Mouse (Mus musculus) limb, embryonic 15.5 days (tissue): ENCODE results near the gene Mapk8ip3. TPM values are rescaled to one million over a fixed set of nuclear protein-coding genes. Genes with fewer than 3 reads are reported as not detected.
"Not testable (repeated sequence)": the region's sequence is repeated elsewhere in the genome, so short reads cannot be mapped to it uniquely, and the experiment has no call there.

Experiments
- ATAC-seq: fragments of 200-750 bp; cut with Nextera tagmentation; 2 replicates; pipeline ENCODE4 v1.8.0; 2017; ENCODE audit warnings: low read depth, moderate TSS enrichment; ENCODE audit not compliant: insufficient number of reproducible peaks, low FRiP score, low TSS enrichment
- H3K27ac ChIP-seq: fragments of 300-500 bp; sonication (generic); 2 replicates; pipeline ENCODE4 v1.5.1; 2015; ENCODE audit warnings: moderate library complexity, mild to moderate bottlenecking, inconsistent platforms
- H3K27me3 ChIP-seq: fragments of 300-500 bp; sonication (generic); 2 replicates; pipeline ENCODE4 v1.6.1; 2015; ENCODE audit warnings: inconsistent platforms
- H3K36me3 ChIP-seq: fragments of 300-500 bp; sonication (generic); 2 replicates; pipeline ENCODE4 v1.6.1; 2015; ENCODE audit warnings: inconsistent platforms
- H3K4me1 ChIP-seq: fragments of 300-500 bp; sonication (generic); 2 replicates; pipeline ENCODE4 v1.6.1; 2015; ENCODE audit warnings: inconsistent platforms
- H3K4me2 ChIP-seq: fragments of 300-500 bp; sonication (generic); 2 replicates; pipeline ENCODE4 v1.6.1; 2015; ENCODE audit warnings: mild to moderate bottlenecking, inconsistent platforms
- H3K4me3 ChIP-seq: fragments of 300-500 bp; sonication (generic); 2 replicates; pipeline ENCODE4 v1.5.1; 2015; ENCODE audit warnings: mild to moderate bottlenecking, inconsistent platforms
- H3K9ac ChIP-seq: fragments of 300-500 bp; sonication (generic); 2 replicates; pipeline ENCODE4 v1.6.1; 2015; ENCODE audit warnings: inconsistent platforms
- H3K9me3 ChIP-seq: fragments of 300-500 bp; sonication (generic); 2 replicates; pipeline ENCODE4 v1.6.1; 2016; ENCODE audit warnings: inconsistent platforms
- WGBS: fragments of 180-500 bp; shearing (Covaris S2); methylation state at CpG from one replicate; pipeline ENCODE4 v1.1.7; 2015; 5-methylcytosine and 5-hydroxymethylcytosine counted together
- polyA plus RNA-seq: library from polyadenylated mRNA; unstranded; fragments of >200 nt; fragmentation: Nextera tagmentation; extraction: Ambion mirVana; gene quantifications from 2 replicates; pipeline ENCODE4 v1.2.1, GENCODE M21; 2015

Mapk8ip3 gene
- 29.5 and 30.6 TPM in 2 replicates for polyA plus RNA-seq

GRCm38 (mm10) chr17:24936259-24937237 is at the start of gene Mapk8ip3:
Gene Mapk8ip3, minus strand, starts transcription at chr17:24936977.
- Histone ChIP-seq H3K4me3 (peak within 1 kb of the TSS; percentile 74), H3K4me2 (peak within 1 kb of the TSS; percentile 67), H3K4me1 (peaks cover 22% of the 10 kb centered on the region), H3K9me3 (no peaks in the 10 kb centered on the region), H3K36me3 (peaks cover 6% of the 10 kb centered on the region; the same call in 1 of the 2 replicates), H3K9ac (peak within 1 kb of the TSS; percentile 80), H3K27ac (peak within 1 kb of the TSS; percentile 82), H3K27me3 (no peaks in the 10 kb centered on the region)
- WGBS = under 1% methylated on average over 78 of the region's 78 CpGs
- peak; percentile 93 for ATAC-seq

GRCm38 (mm10) chr17:24960852-24961715 is 24.3 kb upstream of the Mapk8ip3 start:
- no peak overlapping the region for H3K9ac ChIP-seq
- WGBS = 12% methylated on average over 21 of the region's 21 CpGs
- peaks cover 9% of the 10 kb centered on the region for H3K4me1 ChIP-seq
- no peaks in the 10 kb centered on the region for H3K9me3 ChIP-seq
- peak overlapping the region; percentile 49 for H3K4me2 ChIP-seq
- no peaks in the 10 kb centered on the region for H3K27me3 ChIP-seq
- 0 out of 2 replicates have a peak overlapping the region, but pooled peaks have one; percentile 57 for H3K27ac ChIP-seq
- ATAC-seq = peak; percentile 5; the same call in 1 of the 2 replicates
- peaks cover 46% of the 10 kb centered on the region for H3K36me3 ChIP-seq
- H3K4me3 ChIP-seq = peak overlapping the region; percentile 90

DNA sequence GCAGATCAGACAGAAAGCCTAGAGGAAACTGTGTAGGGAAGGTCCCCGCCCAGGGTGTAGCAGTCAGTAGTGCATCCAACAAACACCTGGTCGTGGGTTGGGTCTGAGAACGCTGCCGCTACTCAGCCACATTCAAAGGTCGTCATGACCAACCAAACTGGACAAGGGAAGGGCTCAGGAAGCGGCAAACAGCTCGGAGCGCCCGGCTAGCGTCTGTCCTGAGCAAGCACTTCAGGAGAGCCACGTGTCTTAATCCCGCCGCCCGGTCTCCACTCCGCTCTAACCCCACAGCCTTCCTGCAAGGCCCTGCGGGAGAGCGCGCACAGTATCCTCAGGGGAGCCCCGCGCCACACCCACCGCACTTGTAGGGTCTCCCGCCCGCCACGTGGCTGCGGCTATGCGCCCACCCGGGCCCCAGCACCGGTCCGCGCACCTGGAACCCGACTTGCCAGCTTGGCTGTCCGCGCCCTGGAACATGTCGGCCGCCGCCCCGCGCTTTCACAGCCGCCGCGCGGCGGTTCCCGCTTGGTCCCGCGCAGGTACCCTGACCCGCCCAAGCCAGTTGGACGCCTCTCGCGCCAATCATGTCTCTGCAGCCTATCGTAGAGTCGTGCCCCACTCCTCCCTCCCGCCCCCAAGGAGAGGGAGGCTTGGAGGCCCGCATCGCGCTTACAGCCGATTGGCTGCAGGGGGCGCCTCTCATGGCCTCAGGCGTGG is 23.5 kb upstream of the Mapk8ip3 start, which contains the start of gene Jpt2:
TSS of gene Jpt2 (minus strand) at position 555 of the 717 bp plus-strand sequence.
- H3K4me1 ChIP-seq = peaks cover 9% of the 10 kb centered on the region
- peak within 1 kb of the TSS; percentile 87 for H3K9ac ChIP-seq
- under 1% methylated on average over 58 of the region's 59 CpGs for WGBS
- H3K4me3 ChIP-seq = peak within 1 kb of the TSS; percentile 90
- peak; percentile 100 for ATAC-seq
- peaks cover 46% of the 10 kb centered on the region for H3K36me3 ChIP-seq
- H3K27ac ChIP-seq = peak within 1 kb of the TSS; percentile 86
- no peaks in the 10 kb centered on the region for H3K27me3 ChIP-seq
- H3K4me2 ChIP-seq = peak within 1 kb of the TSS; percentile 49
- H3K9me3 ChIP-seq = no peaks in the 10 kb centered on the region

DNA sequence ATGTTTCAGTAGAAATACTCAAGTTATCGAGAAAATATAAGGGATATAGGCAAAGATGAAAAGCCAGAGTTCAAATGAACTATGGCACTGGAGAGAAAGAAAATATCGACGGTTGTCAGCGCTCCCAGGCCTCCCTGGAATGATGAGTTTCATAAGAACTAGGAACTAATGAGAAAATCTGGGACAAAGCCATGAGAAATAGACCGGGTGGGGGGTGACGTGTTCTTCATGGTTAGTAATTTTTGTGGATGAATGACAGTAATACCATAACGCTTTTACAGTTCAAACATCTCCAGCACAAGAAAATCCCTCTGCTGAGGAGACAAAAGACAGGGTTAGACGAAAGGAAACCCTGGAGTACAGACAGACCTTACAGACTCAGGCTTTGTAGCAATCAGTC is 22.6 kb upstream of the Mapk8ip3 start:
- Histone ChIP-seq H3K27me3 (no peaks in the 10 kb centered on the region), H3K9me3 (no peaks in the 10 kb centered on the region), H3K9ac (peak overlapping the region; percentile 87; the same call in 1 of the 2 replicates), H3K27ac (no peak overlapping the region), H3K4me3 (peak overlapping the region; percentile 90), H3K4me2 (peak overlapping the region; percentile 49), H3K4me1 (peaks cover 9% of the 10 kb centered on the region), H3K36me3 (peaks cover 45% of the 10 kb centered on the region)
- no peak for ATAC-seq
- 46% methylated on average over 8 of the region's 8 CpGs for WGBS

DNA sequence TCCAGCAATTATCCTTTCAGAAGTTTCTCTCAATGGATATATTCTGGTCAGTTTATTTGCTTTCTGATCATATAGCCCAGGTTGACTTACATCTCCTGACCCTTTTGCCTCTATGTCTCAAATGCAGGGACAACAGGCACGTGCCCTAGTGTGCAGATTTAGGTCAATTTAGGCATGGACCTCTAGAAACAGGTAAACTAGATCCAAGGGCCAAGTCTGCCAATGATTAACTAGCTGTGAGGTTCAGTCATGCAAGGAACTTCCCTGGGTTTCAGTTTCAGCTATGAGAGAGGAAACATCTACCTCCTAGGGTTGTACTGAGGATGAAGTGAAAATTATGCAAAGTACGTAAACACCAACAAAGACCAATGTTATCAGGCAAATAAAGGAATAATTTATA is 16.5 kb upstream of the Mapk8ip3 start:
- no peaks in the 10 kb centered on the region for H3K27me3 ChIP-seq
- H3K36me3 ChIP-seq = peaks cover 68% of the 10 kb centered on the region
- WGBS = 90% methylated on average over 2 of the region's 2 CpGs

DNA sequence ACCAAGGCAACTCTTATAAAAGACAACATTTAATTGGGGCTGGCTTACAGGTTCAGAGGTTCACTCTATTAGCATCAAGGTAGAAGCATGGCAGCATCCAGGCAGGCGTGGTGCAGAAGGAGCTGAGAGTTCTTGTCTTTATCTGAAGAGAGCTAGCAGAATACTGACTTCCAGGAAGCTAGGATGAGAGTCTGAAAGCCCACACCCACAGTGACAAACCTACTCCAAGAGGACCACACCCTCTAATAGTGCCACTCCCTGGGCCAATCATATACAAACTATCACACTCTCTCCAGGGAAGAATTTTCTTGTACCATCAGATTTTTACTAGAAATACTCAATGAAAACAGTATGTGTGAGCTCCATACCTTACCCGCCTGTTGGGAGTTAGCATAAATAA is 13.9 kb upstream of the Mapk8ip3 start:
- ATAC-seq = no peak
- peak overlapping the region; percentile 44; the same call in 1 of the 2 replicates for H3K27ac ChIP-seq
- H3K4me3 ChIP-seq = no peak overlapping the region
- H3K36me3 ChIP-seq = peaks cover 82% of the 10 kb centered on the region
- H3K4me2 ChIP-seq = no peak overlapping the region
- H3K27me3 ChIP-seq = no peaks in the 10 kb centered on the region
- peaks cover 10% of the 10 kb centered on the region; the same call in 1 of the 2 replicates for H3K4me1 ChIP-seq
- H3K9me3 ChIP-seq = no peaks in the 10 kb centered on the region
- WGBS = 71% methylated on average over 2 of the region's 2 CpGs
- no peak overlapping the region for H3K9ac ChIP-seq

More for the DNA sequence above, 16.5 kb upstream of the Mapk8ip3 start:
- Histone ChIP-seq H3K4me1 (peaks cover 10% of the 10 kb centered on the region; the same call in 1 of the 2 replicates), H3K27ac (no peak overlapping the region), H3K9ac (no peak overlapping the region), H3K4me3 (no peak overlapping the region), H3K9me3 (no peaks in the 10 kb centered on the region), H3K4me2 (no peak overlapping the region)
- ATAC-seq = no peak

DNA sequence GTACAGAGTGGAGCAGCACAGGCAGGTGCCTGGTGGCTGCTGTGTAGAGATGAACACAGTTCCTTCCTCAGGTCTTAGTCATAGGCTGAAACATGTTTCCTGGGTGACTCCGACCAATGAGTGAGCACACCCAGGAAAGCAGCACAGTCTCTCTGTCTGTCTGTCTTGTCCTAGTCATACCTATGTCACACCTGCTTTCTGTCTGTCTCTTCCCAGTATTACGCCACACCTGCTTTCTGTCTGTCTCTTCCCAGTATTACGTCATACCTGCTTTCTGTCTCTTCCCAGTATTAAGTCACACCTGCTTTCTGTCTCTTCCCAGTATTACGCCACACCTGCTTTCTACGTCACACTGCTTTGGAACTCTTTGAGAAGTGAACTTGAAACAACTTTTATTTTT is 11.4 kb upstream of the Mapk8ip3 start:
- H3K27ac ChIP-seq = no peak overlapping the region
- H3K9ac ChIP-seq = no peak overlapping the region
- ATAC-seq = no peak
- no peak overlapping the region for H3K4me2 ChIP-seq
- no peaks in the 10 kb centered on the region for H3K9me3 ChIP-seq
- no peaks in the 10 kb centered on the region for H3K27me3 ChIP-seq
- H3K4me1 ChIP-seq = peaks cover 10% of the 10 kb centered on the region; the same call in 1 of the 2 replicates
- whole genome bisulfite sequencing = 91% methylated on average over 5 of the region's 5 CpGs
- H3K4me3 ChIP-seq = no peak overlapping the region
- H3K36me3 ChIP-seq = peaks cover 87% of the 10 kb centered on the region

DNA sequence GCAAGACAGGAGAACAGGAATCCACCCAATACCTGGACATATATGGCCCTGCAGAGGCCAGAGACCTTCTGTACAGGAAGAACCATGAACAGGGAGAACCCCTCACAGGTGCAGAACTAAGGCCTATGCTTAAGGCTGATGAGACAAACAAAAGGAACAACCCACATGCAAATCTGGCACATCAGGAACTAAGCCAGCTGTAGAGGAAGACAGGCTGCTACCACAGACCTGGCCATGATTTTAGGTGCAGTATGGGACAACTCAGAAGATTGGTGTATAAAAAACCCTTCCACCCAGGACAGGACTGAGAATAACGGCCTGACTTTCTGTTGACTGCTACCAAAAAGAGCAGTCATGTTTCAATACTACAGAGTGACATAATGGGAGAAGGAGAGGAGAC is 6.8 kb upstream of the Mapk8ip3 start:
- 83% methylated on average over 1 of the region's 1 CpGs for WGBS
- not testable (repeated sequence) for H3K9ac ChIP-seq, H3K4me1 ChIP-seq, H3K4me2 ChIP-seq, H3K9me3 ChIP-seq, H3K4me3 ChIP-seq, H3K27me3 ChIP-seq, H3K27ac ChIP-seq, ATAC-seq
- H3K36me3 ChIP-seq = peaks cover 61% of the 10 kb centered on the region

- Histone ChIP-seq H3K27me3 (no peaks in the 10 kb centered on the region), H3K36me3 (peaks cover 56% of the 10 kb centered on the region), H3K9ac (no peak overlapping the region), H3K27ac (no peak overlapping the region), H3K4me1 (no peaks in the 10 kb centered on the region), H3K4me2 (no peak overlapping the region), H3K9me3 (no peaks in the 10 kb centered on the region), H3K4me3 (no peak overlapping the region)
- 90% methylated on average over 7 of the region's 7 CpGs for WGBS
- ATAC-seq = no peak
Observed at GRCm38 (mm10) chr17:24943036-24943435, 6.3 kb upstream of the Mapk8ip3 start.

DNA sequence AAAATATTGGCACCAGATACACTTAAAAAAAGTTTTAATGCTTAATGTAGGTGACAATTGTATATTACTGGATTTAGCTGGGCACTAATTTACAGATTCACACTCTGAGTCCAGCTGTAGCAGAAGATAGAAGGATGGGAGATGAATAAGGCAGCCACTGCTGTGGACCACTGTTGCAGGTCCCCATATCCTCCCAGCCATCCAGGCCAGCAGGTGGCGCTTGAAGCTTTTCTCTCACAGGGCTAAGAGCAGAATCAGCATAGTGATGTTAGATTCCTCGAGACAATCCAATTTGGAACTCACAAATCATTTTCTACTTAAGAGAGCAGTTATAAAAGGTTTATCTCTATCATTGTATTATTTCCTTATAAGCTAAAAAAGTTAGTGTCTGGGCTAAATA is 5.7 kb upstream of the Mapk8ip3 start:
- H3K4me1 ChIP-seq, ATAC-seq, H3K9me3 ChIP-seq: not testable (repeated sequence)

DNA sequence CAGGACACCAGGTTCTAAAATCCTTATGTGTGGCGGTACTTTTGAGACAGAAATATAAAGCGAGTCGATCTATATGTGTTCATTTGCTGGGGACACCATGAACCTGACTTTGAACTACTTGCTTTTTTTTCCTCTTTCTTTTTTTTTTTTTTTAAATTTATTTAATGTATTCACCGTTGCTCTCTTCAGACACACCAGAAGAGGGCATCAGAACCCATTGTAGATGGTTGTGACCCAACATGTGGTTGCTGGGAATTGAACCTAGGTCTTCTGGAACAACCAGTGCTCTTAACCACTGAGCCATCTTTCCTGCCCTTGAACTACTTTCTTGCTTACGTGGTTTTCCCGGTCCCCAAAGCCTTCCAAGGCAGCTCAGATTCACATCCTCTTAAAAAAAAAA is 489 bp upstream of the Mapk8ip3 start:
- peak overlapping the region; percentile 82 for H3K27ac ChIP-seq
- no peak overlapping the region for H3K9ac ChIP-seq
- H3K4me2 ChIP-seq = peak overlapping the region; percentile 67
- H3K4me1 ChIP-seq = peaks cover 22% of the 10 kb centered on the region
- 0 out of 2 replicates have a peak, but pooled peaks cover 8% of the 10 kb centered on the region for H3K36me3 ChIP-seq
- H3K27me3 ChIP-seq = no peaks in the 10 kb centered on the region
- ATAC-seq = peak; percentile 20; the same call in 1 of the 2 replicates
- 47% methylated on average over 6 of the region's 6 CpGs for WGBS
- H3K4me3 ChIP-seq = peak overlapping the region; percentile 74
- H3K9me3 ChIP-seq = no peaks in the 10 kb centered on the region

More for the DNA sequence above, 5.7 kb upstream of the Mapk8ip3 start:
- not testable (repeated sequence) for H3K27me3 ChIP-seq, H3K4me3 ChIP-seq, H3K9ac ChIP-seq, H3K4me2 ChIP-seq, H3K27ac ChIP-seq
- H3K36me3 ChIP-seq = peaks cover 50% of the 10 kb centered on the region
- 12% methylated on average over 2 of the region's 2 CpGs for WGBS
